Comparison of ENCODE assay signal across 14 mouse cellular contexts in genomic region chr6:100032701-100033100, GRCm38 (mm10).
DNase-seq lines count a peak whose midpoint lies in the region; ATAC-seq and TF ChIP-seq lines count a peak whose summit lies in the region.
"Had no signal": no experiment of that assay in that cellular context is flagged by ENCODE, and none has a peak within 500 bp of the region (broad histone marks: within the 10 kb centered on the region; RNA-seq: fewer than 3 reads in every experiment).

No protein-coding gene starts in this region.

- ATAC-seq in hindbrain, postnatal 0 days = peak; percentile 15; the same call in 1 of the 2 replicates
- no peak for ATAC-seq in hindbrain, embryonic 13.5 days (ENCODE audit: low FRiP score)
- ATAC-seq in heart, embryonic 12.5 days (ENCODE audit: insufficient number of reproducible peaks, low FRiP score) = no peak
- ATAC-seq in CD4-positive, CD25-positive, alpha-beta regulatory T cell, adult 4 months = no peak
- ATAC-seq: inflammation-experienced regulatory T-cells, adult 6 months; Patski had no signal

- H3K4me1 ChIP-seq in hindbrain, postnatal 0 days (ENCODE audit: insufficient read depth, low read length) = no peaks in the 10 kb centered on the region
- peaks cover 13% of the 10 kb centered on the region for H3K4me1 ChIP-seq in hindbrain, embryonic 13.5 days (replicated peaks)
- H3K4me1 ChIP-seq in heart, embryonic 12.5 days (replicated peaks) = no peaks in the 10 kb centered on the region
- H3K4me1 ChIP-seq: heart, embryonic 13.5 days had no signal

- peaks cover 3% of the 10 kb centered on the region; the same call in 1 of the 2 replicates for H3K27me3 ChIP-seq in hindbrain, postnatal 0 days (ENCODE audit: insufficient read depth, low read length)
- peaks cover 67% of the 10 kb centered on the region for H3K27me3 ChIP-seq in hindbrain, embryonic 13.5 days
- peaks cover 99% of the 10 kb centered on the region for H3K27me3 ChIP-seq in heart, embryonic 12.5 days (replicated peaks)

- H3K4me2 ChIP-seq in hindbrain, postnatal 0 days (ENCODE audit: low read depth, low read length) = no peak overlapping the region
- no peak overlapping the region for H3K4me2 ChIP-seq in hindbrain, embryonic 13.5 days
- no peak overlapping the region for H3K4me2 ChIP-seq in heart, embryonic 12.5 days
- H3K4me2 ChIP-seq: forebrain, embryonic 12.5 days; heart, embryonic 13.5 days; midbrain, embryonic 12.5 days had no signal

- no peaks in the 10 kb centered on the region for H3K9me3 ChIP-seq in hindbrain, postnatal 0 days (ENCODE audit: low read length)
- no peaks in the 10 kb centered on the region for H3K9me3 ChIP-seq in hindbrain, embryonic 13.5 days
- H3K9me3 ChIP-seq in heart, embryonic 12.5 days (replicated peaks) = no peaks in the 10 kb centered on the region
- H3K9me3 ChIP-seq: forebrain, embryonic 12.5 days; heart, embryonic 13.5 days; midbrain, embryonic 12.5 days had no signal

- H3K36me3 ChIP-seq in hindbrain, postnatal 0 days (ENCODE audit: insufficient read depth, low read length) = no peaks in the 10 kb centered on the region
- no peaks in the 10 kb centered on the region for H3K36me3 ChIP-seq in hindbrain, embryonic 13.5 days
- H3K36me3 ChIP-seq in heart, embryonic 12.5 days = no peaks in the 10 kb centered on the region
- H3K36me3 ChIP-seq: forebrain, embryonic 12.5 days; heart, embryonic 13.5 days; midbrain, embryonic 12.5 days had no signal

- no peak overlapping the region for H3K27ac ChIP-seq in hindbrain, postnatal 0 days
- H3K27ac ChIP-seq in hindbrain, embryonic 13.5 days = no peak overlapping the region
- H3K27ac ChIP-seq in heart, embryonic 12.5 days (ENCODE audit: poor library complexity, severe bottlenecking) = no peak overlapping the region
- H3K27ac ChIP-seq: forebrain, embryonic 12.5 days; heart, embryonic 13.5 days; midbrain, embryonic 12.5 days had no signal

- no peak overlapping the region for H3K4me3 ChIP-seq in hindbrain, postnatal 0 days (ENCODE audit: low read length)
- H3K4me3 ChIP-seq in hindbrain, embryonic 13.5 days = no peak overlapping the region
- no peak overlapping the region for H3K4me3 ChIP-seq in heart, embryonic 12.5 days
- H3K4me3 ChIP-seq: forebrain, embryonic 12.5 days; heart, embryonic 13.5 days; midbrain, embryonic 12.5 days had no signal

- WGBS in hindbrain, postnatal 0 days = 36% methylated on average over 10 of the region's 10 CpGs
- 68% methylated on average over 10 of the region's 10 CpGs for WGBS in hindbrain, embryonic 13.5 days
- 82% methylated on average over 10 of the region's 10 CpGs for WGBS in heart, embryonic 12.5 days

- peak; percentile 66 for DNase-seq in hindbrain, postnatal 0 days (ENCODE audit: low spot score)
- DNase-seq in cerebellum, adult 18-20 months = peak; percentile 87 to 89
- peak; percentile 11 to 33 for DNase-seq in layer of hippocampus, adult 8-10 months (ENCODE audit: low spot score in 2 of 2)
- DNase-seq in right cerebral cortex, postnatal 10 days (ENCODE audit: low spot score in 2 of 2) = peak; percentile 35 to 41
- DNase-seq in yolk sac, embryonic 10.5 days (ENCODE audit: low spot score) = no peak
- DNase-seq: thymus, adult 2 months had no signal

- H3K9ac ChIP-seq in hindbrain, postnatal 0 days (replicated peaks; ENCODE audit: low read length) = no peak overlapping the region
- no peak overlapping the region for H3K9ac ChIP-seq in hindbrain, embryonic 13.5 days
- no peak overlapping the region for H3K9ac ChIP-seq in heart, embryonic 12.5 days
- H3K9ac ChIP-seq: forebrain, embryonic 12.5 days; heart, embryonic 13.5 days; midbrain, embryonic 12.5 days had no signal

- TF ChIP-seq CTCF in hindbrain, postnatal 0 days (IDR thresholded peaks at IDR 0.05; ENCODE audit: low read depth) = no peak
